ENCODE assay signal across 34 mouse cellular contexts in genomic region chr19:23930826-23931225, GRCm38 (mm10).
A peak's percentile ranks its signal among the peaks of the same experiment; 100 is the strongest.
DNase-seq lines count a peak whose midpoint lies in the region; ATAC-seq and TF ChIP-seq lines count a peak whose summit lies in the region.
"Had no signal": no experiment of that assay in that cellular context is flagged by ENCODE, and none has a peak within 500 bp of the region (broad histone marks: within the 10 kb centered on the region; RNA-seq: fewer than 3 reads in every experiment).

No protein-coding gene starts in this region.

- no peak overlapping the region for H3K27ac ChIP-seq in forebrain, postnatal 0 days (ENCODE audit: low read depth, low read length)
- H3K27ac ChIP-seq in forebrain, embryonic 13.5 days, result no peak overlapping the region
- H3K27ac ChIP-seq in hindbrain, embryonic 10.5 days, result no peak overlapping the region
- H3K27ac ChIP-seq: embryonic facial prominence, embryonic 10.5 days; embryonic facial prominence, embryonic 15.5 days; forebrain, embryonic 12.5 days; hindbrain, embryonic 15.5 days; limb, embryonic 13.5 days; lung, embryonic 15.5 days; neural tube, embryonic 15.5 days had no signal

- H3K36me3 ChIP-seq in forebrain, postnatal 0 days (ENCODE audit: insufficient read depth), result peaks cover 35% of the 10 kb centered on the region
- peaks cover 23% of the 10 kb centered on the region for H3K36me3 ChIP-seq in forebrain, embryonic 13.5 days (ENCODE audit: poor library complexity, severe bottlenecking)
- peaks cover 10% of the 10 kb centered on the region for H3K36me3 ChIP-seq in hindbrain, embryonic 10.5 days
- H3K36me3 ChIP-seq: embryonic facial prominence, embryonic 10.5 days; limb, embryonic 13.5 days; lung, embryonic 15.5 days had no signal

- TF ChIP-seq CTCF in forebrain, postnatal 0 days (IDR thresholded peaks at IDR 0.05; ENCODE audit: low read depth), result no peak

- H3K4me3 ChIP-seq in forebrain, postnatal 0 days (ENCODE audit: low read depth, low read length), result no peak overlapping the region
- H3K4me3 ChIP-seq in forebrain, embryonic 13.5 days, result no peak overlapping the region
- H3K4me3 ChIP-seq in hindbrain, embryonic 10.5 days, result no peak overlapping the region
- H3K4me3 ChIP-seq: embryonic facial prominence, embryonic 10.5 days; embryonic facial prominence, embryonic 15.5 days; forebrain, embryonic 12.5 days; hindbrain, embryonic 15.5 days; limb, embryonic 13.5 days; lung, embryonic 15.5 days; megakaryocyte, embryonic 14.5 days; neural tube, embryonic 15.5 days had no signal

- H3K27me3 ChIP-seq in forebrain, postnatal 0 days (ENCODE audit: insufficient read depth, low read length), result no peaks in the 10 kb centered on the region
- no peaks in the 10 kb centered on the region for H3K27me3 ChIP-seq in forebrain, embryonic 13.5 days
- no peaks in the 10 kb centered on the region for H3K27me3 ChIP-seq in hindbrain, embryonic 10.5 days (ENCODE audit: insufficient read depth, poor library complexity, severe bottlenecking)
- H3K27me3 ChIP-seq: CH12.LX; embryonic facial prominence, embryonic 15.5 days; forebrain, embryonic 12.5 days; hindbrain, embryonic 15.5 days; limb, embryonic 13.5 days; lung, embryonic 15.5 days; neural tube, embryonic 15.5 days had no signal

- 96% methylated on average over 5 of the region's 5 CpGs for WGBS in forebrain, postnatal 0 days
- WGBS in forebrain, embryonic 13.5 days, result 92% methylated on average over 5 of the region's 5 CpGs
- WGBS in hindbrain, embryonic 10.5 days, result 95% methylated on average over 5 of the region's 5 CpGs

- H3K9ac ChIP-seq in forebrain, postnatal 0 days, result no peak overlapping the region
- H3K9ac ChIP-seq in forebrain, embryonic 13.5 days, result no peak overlapping the region
- H3K9ac ChIP-seq: embryonic facial prominence, embryonic 15.5 days; forebrain, embryonic 12.5 days; hindbrain, embryonic 15.5 days; limb, embryonic 13.5 days; lung, embryonic 15.5 days; neural tube, embryonic 15.5 days had no signal

- peak; percentile 53; the same call in 1 of the 2 replicates for ATAC-seq in forebrain, postnatal 0 days
- ATAC-seq in forebrain, embryonic 13.5 days, result no peak
- ATAC-seq: activated CD4-positive, CD25-positive, alpha-beta regulatory T cell, adult 4 months; inflammation-experienced regulatory T-cells, adult 6 months had no signal

- H3K4me2 ChIP-seq in forebrain, postnatal 0 days (ENCODE audit: low read depth), result no peak overlapping the region
- no peak overlapping the region for H3K4me2 ChIP-seq in forebrain, embryonic 13.5 days
- H3K4me2 ChIP-seq: embryonic facial prominence, embryonic 15.5 days; forebrain, embryonic 12.5 days; heart, embryonic 11.5 days; hindbrain, embryonic 15.5 days; limb, embryonic 13.5 days; liver, embryonic 11.5 days; lung, embryonic 15.5 days; neural tube, embryonic 15.5 days had no signal

- intact Hi-C loops in left cerebral cortex, postnatal 10 days (cut with DNase I), result no loop called here

- peaks cover 4% of the 10 kb centered on the region; the same call in 1 of the 2 replicates for H3K9me3 ChIP-seq in forebrain, postnatal 0 days (ENCODE audit: low read length)
- H3K9me3 ChIP-seq in forebrain, embryonic 13.5 days (replicated peaks), result peaks cover 13% of the 10 kb centered on the region
- H3K9me3 ChIP-seq in hindbrain, embryonic 10.5 days, result peaks cover 10% of the 10 kb centered on the region; the same call in 1 of the 2 replicates
- H3K9me3 ChIP-seq: embryonic facial prominence, embryonic 15.5 days; hindbrain, embryonic 15.5 days had no signal

- H3K4me1 ChIP-seq in forebrain, postnatal 0 days (ENCODE audit: insufficient read depth), result no peaks in the 10 kb centered on the region
- H3K4me1 ChIP-seq in forebrain, embryonic 13.5 days, result no peaks in the 10 kb centered on the region
- H3K4me1 ChIP-seq in hindbrain, embryonic 10.5 days (replicated peaks), result no peaks in the 10 kb centered on the region
- H3K4me1 ChIP-seq: embryonic facial prominence, embryonic 10.5 days; embryonic facial prominence, embryonic 15.5 days; forebrain, embryonic 12.5 days; hindbrain, embryonic 15.5 days; limb, embryonic 13.5 days; lung, embryonic 15.5 days; megakaryocyte, embryonic 14.5 days; neural tube, embryonic 15.5 days had no signal

- DNase-seq in forebrain, postnatal 0 days, result no peak
- peak; percentile 50 for DNase-seq in left cerebral cortex, adult 11 months (ENCODE audit: low spot score)
- no peak for DNase-seq in left cerebral cortex, postnatal 10 days (ENCODE audit: extremely low spot score in 1 of 2, low spot score in 2 of 2)
- DNase-seq in right cerebral cortex, postnatal 25 days, result peak; percentile 48
- DNase-seq in right cerebral cortex, postnatal 10 days (ENCODE audit: low spot score in 2 of 2), result no peak
- DNase-seq in hindbrain, embryonic 10.5 days (ENCODE audit: low spot score), result no peak
- DNase-seq in c-Kit-positive CD71-positive TER-119-positive erythroid progenitor cells, embryonic 14.5 days (ENCODE audit: low spot score), result no peak
- DNase-seq: adrenal gland, adult 2 months; adrenal gland, postnatal 36 days; cerebellum, adult 8-10 months; cerebellum, postnatal 25 days; gastrocnemius, postnatal 25 days; heart, adult 18-20 months; heart, postnatal 4 days; kidney, adult 11 months; kidney, postnatal 14 days; layer of hippocampus, adult 9-11 months; lung, postnatal 4 days; midbrain, embryonic 14.5 days; thymus, postnatal 4 days had no signal

Comparison
In these comparisons a context has a peak if more than half of its experiments do, and no peak if none do; other contexts are left out.
1. DNase-seq: peak in left cerebral cortex, adult 11 months (single experiment) and right cerebral cortex, postnatal 25 days (single experiment); none in forebrain, postnatal 0 days (single experiment), left cerebral cortex, postnatal 10 days (0 of 2), right cerebral cortex, postnatal 10 days (0 of 2), hindbrain, embryonic 10.5 days (single experiment) and c-Kit-positive CD71-positive TER-119-positive erythroid progenitor cells, embryonic 14.5 days (single experiment).